Mouse (Mus musculus) urinary bladder, postnatal 36 days (tissue): Measurements from ENCODE around the gene Kdm5c.
A peak's percentile ranks its signal among the peaks of the same experiment; 100 is the strongest.
"Not testable (repeated sequence)": the region's sequence is repeated elsewhere in the genome, so short reads cannot be mapped to it uniquely, and the experiment has no call there.

ENCODE experiments used
- DNase-seq, 2 experiments: peaks; one replicate each; pipeline ENCODE4 v3.0.0; 2022; ENCODE audit warnings: low spot score in 2 of 2, mixed read lengths in 1 of 2

The Kdm5c gene

DNA sequence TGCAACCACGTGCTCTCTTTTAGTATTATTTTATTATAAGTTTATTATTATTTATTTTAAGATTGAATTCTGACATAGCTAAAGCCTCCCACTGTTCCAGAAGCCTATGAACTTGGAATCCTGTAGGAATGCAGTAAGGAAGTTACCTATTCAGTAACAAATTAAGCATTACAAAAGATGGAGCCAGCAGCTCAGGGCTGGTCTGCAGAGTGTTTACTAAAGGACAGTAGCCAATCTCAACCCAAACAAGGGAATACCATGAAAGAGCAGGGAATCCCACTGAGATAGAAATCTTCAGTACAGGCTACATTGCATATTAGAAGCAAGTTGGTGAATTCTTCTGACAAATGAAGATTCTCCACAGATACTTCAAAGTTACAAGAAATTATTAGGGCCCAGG, 54.2 kb downstream of the Kdm5c start:
- not testable (repeated sequence) for DNase-seq

DNA sequence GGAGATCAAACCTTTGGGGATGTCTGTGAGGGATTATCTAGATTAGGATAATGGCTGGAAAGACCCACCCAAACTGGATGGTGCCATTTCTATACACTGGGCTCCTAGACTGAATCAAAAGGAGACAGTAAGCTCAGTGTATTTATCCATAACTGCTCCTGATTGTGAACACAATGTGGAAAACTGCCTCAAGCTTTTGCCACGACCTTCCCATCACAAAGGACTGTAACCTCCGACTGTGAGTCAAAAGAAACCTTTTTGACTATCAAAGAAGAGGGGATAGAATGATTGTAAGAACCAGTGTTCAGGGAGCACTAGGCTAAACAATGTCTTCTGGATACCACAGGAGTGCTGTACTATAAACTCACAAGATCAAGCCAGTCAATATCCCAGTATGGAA, 73.4 kb downstream of the Kdm5c start:
- no peak for DNase-seq

DNA sequence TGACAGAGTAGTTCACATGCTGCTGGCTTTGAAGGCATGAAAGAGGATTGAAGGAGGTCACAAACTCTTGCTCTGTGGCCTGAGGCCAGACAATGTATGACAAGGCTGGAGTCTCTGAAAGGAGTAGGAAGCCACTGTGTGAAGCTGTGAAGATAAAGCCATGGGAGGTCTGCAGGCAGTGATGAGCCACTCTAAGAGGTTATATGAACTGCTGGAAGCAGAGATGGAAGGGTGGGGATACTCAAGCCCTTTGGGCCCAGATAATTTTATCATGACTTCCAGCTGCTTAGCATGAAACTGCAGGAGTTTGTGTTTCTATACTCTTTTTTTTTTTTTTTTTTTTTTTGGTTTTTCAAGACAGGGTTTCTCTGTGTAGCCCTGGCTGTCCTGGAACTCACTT, 74.6 kb downstream of the Kdm5c start:
- DNase-seq, result no peak

DNA sequence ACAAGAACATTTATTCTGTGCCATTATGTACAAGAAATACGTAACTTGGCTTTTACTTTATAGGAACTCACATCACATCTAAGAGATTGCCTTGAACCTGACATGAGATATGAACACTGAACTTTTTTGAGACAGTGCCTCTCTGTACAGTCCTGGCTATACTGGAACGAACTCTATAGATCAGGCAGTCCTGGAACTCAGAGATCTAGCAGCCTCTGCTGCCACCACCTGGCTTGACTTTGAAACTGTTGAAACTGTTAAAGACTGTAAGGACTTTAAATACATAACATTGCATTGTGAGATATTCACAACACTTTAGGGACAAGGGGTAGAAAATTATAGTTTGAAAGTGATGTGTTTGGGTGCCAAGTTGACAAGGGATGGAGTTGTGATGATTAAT, 75.1 kb downstream of the Kdm5c start:
- peak in 1 of 2 experiments; percentile 17 for DNase-seq

DNA sequence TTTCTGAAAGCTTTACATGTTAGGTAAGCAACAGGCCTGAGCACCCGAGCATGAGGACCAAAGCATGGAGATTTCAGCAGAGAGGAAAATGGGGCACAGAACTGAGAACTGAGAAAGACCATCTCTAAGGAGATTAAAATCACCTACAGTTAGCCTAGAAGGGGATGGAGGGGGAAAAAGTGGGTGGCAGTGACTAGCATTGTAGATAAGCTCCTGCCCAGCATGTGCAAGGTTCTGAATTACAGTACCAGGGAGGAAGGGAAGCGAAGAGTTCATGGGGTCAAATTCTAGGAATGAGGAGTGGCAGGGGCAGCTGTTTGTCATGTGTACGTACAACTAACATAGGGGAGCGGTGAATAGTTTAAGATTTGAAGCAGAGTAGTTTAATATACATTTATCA, 87.7 kb downstream of the Kdm5c start:
- no peak for DNase-seq

DNA sequence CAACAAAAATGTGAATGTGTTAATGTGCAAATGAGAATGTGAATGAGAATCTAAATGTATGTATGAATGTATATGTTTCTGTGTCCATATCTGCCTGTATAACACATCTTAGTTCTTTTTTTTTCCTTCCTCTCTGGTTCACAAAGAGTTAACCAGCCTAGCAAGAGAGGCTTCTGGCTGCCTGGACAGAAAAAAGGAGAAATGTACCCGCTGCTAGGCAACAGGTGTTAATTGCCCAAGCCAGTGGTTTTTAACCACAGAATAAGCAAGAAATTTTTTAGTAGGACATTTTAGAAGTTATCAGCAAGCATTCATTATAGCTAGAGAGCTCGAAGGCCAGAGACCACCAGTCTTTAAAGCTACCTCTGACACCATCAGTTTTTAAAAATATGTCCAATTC, 90.0 kb downstream of the Kdm5c start:
- DNase-seq, result no peak

DNA sequence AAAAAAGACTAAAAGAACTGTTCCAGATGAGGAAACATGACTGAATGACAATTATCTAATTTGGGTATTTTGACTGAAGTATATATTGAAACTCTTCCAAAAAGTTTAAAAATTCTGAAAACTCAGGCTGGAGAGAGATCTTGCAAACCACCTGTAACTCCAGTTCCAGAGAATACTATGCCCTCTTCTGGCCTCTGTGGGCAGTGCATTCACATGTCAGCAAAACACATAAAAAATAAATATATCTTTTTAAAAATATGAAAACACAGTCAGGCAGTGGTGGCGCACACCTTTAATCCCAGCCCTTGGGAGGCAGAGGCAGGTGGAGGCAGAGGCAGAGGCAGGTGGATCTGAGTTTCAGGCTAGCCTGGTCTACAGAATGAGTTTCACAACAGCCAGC, 90.8 kb downstream of the Kdm5c start:
- no peak for DNase-seq
